Mouse (Mus musculus): ENCODE results near the gene Mepe.
A peak's percentile ranks its signal among the peaks of the same experiment; 100 is the strongest.

Mepe gene

DNA sequence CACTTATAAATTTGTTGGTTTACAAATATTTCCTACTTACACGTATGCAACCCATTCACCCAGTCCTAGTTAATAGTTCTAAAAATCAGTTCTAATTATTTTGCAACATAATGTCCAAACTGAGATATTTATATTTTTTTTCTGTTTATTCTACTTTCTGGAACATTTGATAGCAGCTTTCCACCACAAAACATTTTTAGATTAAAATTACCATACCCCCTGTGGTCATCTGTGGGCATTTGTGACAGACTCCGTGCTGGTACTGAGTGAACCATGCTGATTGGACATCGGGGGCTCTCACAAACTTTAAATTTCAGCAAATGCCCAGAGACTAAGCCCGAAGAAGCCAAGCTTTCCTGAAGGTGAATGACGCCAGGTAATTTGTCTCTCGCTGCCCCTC lies at the start of gene Mepe:
Gene Mepe, plus strand, starts transcription at position 301 of the 400 bp plus-strand sequence.
- no peak for DNase-seq (ENCODE audit: low spot score)

GRCm38 (mm10) chr5:104294201-104294600 lies 30.9 kb upstream of the Mepe start:
- no peak for DNase-seq (ENCODE audit: low spot score)

DNA sequence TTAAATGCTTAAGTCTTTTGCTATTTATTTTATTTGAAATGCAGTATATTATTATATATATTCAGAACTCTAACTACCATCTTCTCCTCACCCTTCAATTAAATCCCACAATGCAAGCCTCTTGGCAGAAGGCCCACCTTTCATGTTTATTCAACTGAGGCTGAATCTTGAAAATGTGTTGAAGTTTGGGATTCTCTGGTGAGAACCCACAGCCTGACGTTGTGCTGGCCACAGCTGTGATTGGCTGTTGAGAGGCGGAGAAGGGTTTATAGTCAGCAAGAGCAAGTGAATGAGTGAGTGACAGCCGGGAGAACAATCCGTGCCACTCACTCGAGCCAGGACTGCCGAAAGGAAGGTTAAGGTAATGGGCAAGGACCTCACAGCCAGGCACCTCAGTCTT lies 26.1 kb upstream of the Mepe start, which contains the start of gene Ibsp:
Gene Ibsp, plus strand, starts transcription at position 178 of the 400 bp plus-strand sequence.
- DNase-seq (ENCODE audit: low spot score): no peak

- DNase-seq (ENCODE audit: low spot score): no peak
These were observed 11.1 kb upstream of the Mepe start for GRCm38 (mm10) chr5:104314073-104314472.

DNA sequence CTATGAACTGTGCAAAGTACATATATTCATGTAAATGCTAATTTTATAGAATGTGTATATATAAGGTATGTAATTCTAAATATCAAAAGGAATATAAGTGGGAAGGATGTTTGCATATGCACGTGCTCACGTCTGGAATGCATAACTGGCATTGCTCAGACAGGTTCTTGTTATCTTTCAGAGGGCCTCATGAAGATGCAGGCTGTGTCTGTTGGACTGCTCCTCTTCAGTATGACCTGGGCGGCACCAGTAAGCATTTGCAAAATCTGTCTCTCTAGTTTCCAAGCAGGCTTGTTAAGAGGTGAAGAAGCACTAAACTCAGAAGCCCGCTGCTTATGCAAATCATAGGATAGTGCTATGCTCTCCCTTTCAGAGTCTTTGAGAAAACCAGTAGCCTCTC lies 1.8 kb downstream of the Mepe start:
- no peak for DNase-seq (ENCODE audit: low spot score)

DNA sequence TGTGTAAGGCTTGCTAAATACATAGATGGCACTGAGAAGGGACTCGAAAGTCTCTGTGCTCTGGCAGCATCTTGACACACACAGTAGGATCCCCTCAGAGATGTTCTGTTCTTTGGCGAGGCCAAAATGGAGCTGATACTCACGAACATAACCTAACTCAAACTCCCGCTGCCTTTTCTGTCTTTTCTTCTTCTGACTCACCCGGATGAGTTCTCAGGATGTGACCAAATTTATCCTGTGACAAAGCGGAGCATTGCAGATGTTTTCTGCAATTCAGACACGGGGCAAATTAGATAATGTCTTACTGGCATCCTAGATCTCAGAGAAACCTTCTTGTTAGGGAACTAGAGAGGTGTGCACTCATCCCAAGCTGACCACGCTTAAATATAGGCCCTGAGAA lies 2.3 kb downstream of the Mepe start:
- no peak for DNase-seq (ENCODE audit: low spot score)

GRCm38 (mm10) chr5:104327876-104328275 lies 2.7 kb downstream of the Mepe start:
- DNase-seq (ENCODE audit: low spot score): no peak

- DNase-seq (ENCODE audit: low spot score): no peak
These were observed 3.3 kb downstream of the Mepe start for GRCm38 (mm10) chr5:104328317-104328850.

DNA sequence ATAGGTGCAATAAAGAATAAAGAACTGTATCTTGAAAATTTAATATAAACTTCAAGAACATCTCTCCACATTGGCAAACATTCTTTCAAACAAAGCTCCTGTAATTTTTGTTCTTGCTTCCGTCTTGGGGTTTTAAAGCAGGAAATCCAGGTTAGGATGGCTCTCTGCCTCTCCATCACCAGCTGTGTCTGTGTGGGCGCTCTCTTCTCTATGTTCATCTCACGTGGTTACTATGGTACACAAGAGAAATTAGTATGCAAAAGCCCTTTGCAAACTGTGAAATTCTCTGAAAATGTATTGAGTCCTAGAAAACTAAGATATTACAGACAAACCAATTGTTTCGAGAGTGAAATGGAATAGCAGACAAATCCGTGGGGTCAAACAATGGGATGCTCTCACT lies 4.3 kb downstream of the Mepe start:
- DNase-seq (ENCODE audit: low spot score): no peak

- no peak for DNase-seq (ENCODE audit: low spot score)
These were observed 5.0 kb downstream of the Mepe start for GRCm38 (mm10) chr5:104330088-104330487.

GRCm38 (mm10) chr5:104332296-104332695 lies 7.2 kb downstream of the Mepe start:
- DNase-seq (ENCODE audit: low spot score): no peak

GRCm38 (mm10) chr5:104333231-104333640 lies 8.1 kb downstream of the Mepe start:
- DNase-seq (ENCODE audit: low spot score): no peak

DNA sequence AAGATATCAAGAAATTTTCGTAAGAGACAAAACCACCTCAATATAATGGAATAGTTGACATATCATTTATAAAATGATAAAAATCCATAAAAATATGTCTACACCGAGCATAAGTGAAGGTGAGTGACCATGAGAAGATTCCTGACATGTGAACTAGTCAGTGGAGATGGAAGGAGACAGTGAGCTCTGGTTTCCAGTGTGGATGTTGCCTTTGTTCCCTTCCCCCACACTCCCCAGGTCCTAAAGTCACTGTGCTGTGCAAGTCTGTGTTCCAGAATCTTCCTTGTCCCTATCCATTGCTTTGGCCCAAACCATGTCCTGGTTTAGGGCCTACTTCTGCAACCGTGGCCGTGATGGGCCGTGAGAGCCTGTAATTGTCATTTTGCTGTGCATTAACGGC lies 8.5 kb downstream of the Mepe start:
- DNase-seq (ENCODE audit: low spot score): no peak

DNA sequence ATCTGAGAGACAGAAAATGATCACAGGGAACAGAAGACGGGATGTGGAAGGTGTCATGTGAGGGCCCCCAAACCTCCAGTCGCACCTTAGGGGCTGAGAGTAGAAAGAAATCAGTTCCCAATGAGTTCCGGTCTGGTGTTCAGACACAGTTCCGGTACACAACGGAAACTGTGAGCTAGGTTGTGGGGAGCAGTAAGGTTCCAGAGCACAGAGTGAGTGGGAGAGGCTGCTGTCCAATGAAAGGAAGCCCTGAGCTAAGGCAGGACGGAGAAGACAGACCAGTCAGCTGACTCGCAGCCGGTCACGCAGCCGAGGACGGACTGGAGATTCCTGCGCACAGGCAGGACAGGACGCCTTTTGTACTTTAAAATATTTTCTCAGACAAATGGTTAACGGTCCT lies 9.4 kb downstream of the Mepe start:
- DNase-seq (ENCODE audit: low spot score): no peak

DNA sequence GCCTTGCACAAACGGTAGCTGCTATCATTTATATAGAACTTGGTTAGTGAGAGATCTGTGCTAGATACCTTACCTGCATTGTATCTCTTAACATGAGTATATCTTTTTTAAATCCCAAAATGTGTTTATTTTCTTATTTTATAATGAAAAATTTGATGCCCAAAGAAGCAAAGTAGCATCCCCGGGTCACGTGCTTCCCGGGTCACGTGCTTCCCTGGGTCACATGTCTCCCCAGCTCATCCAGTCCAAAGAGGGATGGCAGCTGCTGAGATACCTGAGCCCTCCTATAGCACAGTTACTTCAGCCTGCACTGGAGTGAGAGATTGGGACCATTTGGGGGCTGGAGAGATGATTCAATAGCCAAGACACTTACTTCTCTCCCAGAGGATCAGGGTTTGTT lies 10.8 kb downstream of the Mepe start:
- no peak for DNase-seq (ENCODE audit: low spot score)

GRCm38 (mm10) chr5:104337491-104337890 lies 12.4 kb downstream of the Mepe start:
- DNase-seq (ENCODE audit: low spot score): no peak

DNA sequence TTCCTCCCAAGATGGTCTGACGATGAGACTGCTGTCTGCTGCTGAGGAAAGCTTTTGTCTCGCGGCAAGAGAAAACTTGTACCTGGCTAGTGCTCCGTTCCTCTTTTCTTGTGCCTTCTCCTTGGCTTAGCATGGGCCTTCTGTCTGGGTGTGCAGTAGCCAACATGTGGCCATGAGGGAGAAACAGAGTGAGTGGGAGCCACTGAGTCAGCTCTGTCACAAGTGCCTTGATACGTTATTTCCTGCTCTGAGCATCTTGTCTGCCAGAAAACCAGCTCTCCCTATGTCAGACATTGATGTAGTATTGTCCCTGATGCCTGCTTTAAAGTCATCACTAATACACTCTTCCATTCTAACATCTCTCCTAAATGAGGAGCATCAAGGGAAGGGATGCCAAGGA lies 13.9 kb downstream of the Mepe start:
- DNase-seq (ENCODE audit: low spot score): no peak

GRCm38 (mm10) chr5:104339706-104340512 lies 14.8 kb downstream of the Mepe start:
- DNase-seq (ENCODE audit: low spot score): peak; percentile 17

DNA sequence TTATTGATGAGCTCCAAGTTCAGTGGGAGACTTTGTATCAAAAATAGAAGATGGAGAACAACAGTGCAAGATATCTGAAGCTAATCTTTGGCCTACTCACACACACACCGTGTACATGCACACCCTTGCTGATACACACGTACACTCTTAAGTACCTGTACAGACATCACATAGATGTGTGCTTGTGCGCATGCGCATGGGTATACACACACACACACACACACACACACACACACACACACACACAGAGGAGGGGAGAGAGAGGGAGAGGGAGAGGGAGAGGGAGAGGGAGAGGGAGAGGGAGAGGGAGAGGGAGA lies 15.3 kb downstream of the Mepe start:
- DNase-seq (ENCODE audit: low spot score): no peak

DNA sequence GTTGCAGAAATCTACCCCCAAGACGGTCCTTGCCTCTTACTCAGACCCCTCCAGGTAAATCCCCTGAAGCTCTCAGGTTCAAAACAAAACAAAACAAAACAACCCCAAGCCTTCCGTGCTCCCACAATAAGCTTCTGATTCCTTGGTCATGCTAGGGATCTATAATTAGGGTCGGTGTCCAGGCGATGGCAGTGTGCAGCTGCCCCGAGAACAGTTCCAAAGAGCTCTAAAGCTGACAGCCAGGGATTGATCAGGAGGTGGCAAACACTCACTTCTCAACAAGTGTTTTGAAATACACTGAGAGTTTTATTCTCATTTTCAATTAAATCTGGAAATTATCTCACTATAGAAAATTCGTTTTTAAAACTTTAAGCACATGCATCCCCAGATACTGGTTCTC lies 17.8 kb downstream of the Mepe start:
- no peak for DNase-seq (ENCODE audit: low spot score)

DNA sequence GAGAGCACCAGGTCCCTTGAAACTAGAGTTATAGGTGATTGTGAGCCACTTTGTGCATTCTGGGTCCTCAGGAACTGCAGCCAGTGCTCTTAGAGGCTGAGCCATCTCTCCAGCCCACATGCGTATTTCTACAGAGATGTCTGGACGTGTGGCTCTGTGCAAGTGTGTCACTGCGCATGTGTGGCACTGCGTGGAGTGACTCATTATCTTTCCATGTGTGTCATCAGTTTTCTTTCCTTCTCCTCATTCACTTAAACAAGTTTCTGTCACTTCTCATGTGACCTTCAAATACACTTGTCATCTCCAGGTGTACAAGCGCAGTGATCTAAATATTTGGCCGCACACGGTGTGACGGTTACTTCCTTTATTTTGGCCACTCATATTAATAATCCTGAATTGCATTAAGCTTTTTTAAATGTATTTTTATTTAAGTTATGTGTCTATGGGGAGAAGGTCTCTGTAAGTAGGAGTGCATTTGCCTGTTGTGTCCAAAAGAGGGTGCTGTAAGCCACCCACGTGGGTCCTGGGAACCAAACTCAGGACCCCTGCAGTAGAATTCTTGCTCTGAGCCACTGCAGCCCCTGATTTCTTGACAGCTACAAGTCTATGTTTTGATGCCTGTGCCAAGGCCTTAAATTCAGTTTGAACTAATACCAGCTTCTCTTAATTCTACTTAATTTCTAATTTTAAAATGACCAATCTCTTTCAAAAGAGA lies 19.6 kb downstream of the Mepe start:
- DNase-seq (ENCODE audit: low spot score): no peak

- no peak for DNase-seq (ENCODE audit: low spot score)
These were observed 20.1 kb downstream of the Mepe start for GRCm38 (mm10) chr5:104345241-104345630.

GRCm38 (mm10) chr5:104351041-104351440 lies 25.9 kb downstream of the Mepe start:
- DNase-seq (ENCODE audit: low spot score): no peak

Data from yolk sac, embryonic 10.5 days (tissue).